Mouse (Mus musculus) heart, postnatal 4 days (tissue): Measurements from ENCODE around the gene Fam129c. TPM values are rescaled to one million over a fixed set of nuclear protein-coding genes. Genes with fewer than 3 reads are reported as not detected.

Experiments
- DNase-seq: peaks from one replicate; pipeline ENCODE4 v3.0.0; 2021
- total RNA-seq, 2 experiments: library from RNA; stranded (reverse); gene quantifications; 2 replicates each; pipeline ENCODE4 v1.2.3; 2021

Fam129c gene
- total RNA-seq, 2 experiments from 2014 or later = 1.3 to 2.3 TPM

DNA sequence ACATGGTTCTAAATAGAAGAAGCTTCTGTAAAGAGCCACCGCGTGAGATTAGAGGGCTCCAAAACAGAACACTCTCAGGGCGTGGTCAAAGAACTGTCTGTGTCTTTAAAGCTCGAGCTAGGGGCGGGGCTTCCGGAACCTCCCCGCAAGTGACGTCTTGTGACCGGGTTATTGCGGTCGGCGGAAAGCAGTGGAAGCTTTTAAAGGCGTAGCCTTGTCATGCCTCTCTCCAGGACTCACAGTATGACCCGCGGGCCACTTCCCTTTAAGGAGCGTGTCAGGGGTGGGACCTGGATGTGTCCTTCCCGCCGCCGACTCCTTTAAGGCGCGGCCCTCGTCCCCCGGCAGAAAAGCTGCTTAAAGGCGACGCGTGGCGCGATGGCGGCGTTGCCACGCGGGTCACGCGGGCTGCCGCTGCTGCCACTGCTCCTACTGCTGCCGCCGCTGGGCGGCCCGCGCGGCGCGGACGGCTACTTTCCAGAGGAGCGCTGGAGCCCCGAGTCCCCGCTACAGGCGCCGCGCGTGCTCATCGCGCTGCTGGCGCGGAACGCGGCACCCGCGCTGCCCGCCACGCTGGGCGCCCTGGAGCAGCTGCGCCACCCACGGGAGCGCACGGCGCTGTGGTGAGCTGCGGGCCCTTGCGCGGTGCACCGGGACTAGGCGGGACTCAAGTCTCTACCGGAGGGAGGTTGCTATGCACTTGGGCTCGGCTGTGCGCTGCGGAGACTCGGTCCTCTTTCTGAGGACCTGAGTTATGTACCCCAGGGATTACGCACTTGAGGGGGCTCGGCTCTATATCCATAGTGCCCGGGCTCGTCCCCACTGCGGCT, 13.6 kb downstream of the Fam129c start, which contains the start of gene Colgalt1:
Gene Colgalt1, plus strand, starts transcription at position 177 of the 830 bp plus-strand sequence.
- DNase-seq = peak; percentile 96

DNA sequence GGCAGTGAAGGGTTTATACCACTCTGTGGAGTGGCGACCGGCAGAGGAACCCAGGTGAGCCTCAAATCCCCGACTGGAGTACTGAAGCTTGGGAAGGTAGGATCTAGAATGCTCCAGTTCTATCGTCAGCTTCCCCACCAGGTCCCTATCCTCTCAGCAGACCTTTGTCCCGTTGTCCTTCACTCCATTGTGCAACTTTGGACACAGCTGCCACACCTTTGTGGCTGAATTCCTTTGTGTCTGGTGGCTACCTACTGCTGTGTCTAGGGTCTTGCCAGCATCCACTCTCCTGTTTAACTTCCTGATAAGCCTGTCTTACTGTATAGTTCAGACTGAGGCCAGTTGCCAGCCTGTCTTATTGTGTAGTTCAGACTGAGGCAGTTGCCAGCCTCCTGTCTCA, 14.7 kb downstream of the Fam129c start:
- no peak for DNase-seq

DNA sequence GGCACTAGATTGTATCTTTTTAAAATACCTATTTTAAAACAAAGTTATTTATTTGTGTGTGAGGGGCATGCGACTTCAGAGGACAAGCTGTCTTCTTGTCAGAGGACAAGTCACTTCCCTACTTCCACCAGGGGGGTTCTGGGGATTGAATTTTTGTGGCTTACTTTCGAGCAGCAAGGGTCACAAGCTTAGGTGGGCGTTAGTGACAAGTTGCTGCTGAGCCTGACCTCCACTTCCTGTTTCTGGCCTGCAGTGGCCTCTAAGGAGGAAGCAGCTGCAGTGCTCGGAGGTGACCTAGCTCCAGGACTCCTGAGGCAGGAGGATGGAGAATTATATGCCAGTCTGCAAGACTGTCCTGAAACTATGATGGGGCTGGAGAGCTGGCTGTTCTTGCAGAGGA, 16.0 kb downstream of the Fam129c start:
- no peak for DNase-seq

DNA sequence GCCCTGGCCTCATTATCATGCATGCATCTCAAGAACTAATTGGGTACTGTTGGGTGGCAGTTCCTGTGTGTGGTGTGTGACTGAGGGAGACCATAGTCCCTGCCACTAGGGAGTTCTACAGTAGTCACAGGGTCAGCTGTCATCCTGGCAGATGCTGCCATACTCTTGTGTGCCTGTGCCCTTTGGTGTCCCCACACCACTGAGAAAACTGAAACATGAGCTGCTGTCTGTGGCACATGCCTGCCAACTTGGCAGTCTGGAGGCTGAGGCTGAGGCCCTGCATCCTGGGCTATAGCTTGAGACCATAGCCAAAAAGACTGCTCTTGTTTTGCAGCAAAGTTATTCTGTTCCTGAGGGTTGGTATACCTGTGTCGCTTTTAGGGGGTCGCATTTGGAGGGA, 22.3 kb downstream of the Fam129c start:
- no peak for DNase-seq

- DNase-seq = no peak
Observed at GRCm38 (mm10) chr8:71625088-71625487, 27.6 kb downstream of the Fam129c start.

- DNase-seq = no peak
Observed at GRCm38 (mm10) chr8:71626753-71627152, 29.3 kb downstream of the Fam129c start.

- peak; percentile 34 for DNase-seq
Observed at GRCm38 (mm10) chr8:71627265-71628099, 30.0 kb downstream of the Fam129c start.

DNA sequence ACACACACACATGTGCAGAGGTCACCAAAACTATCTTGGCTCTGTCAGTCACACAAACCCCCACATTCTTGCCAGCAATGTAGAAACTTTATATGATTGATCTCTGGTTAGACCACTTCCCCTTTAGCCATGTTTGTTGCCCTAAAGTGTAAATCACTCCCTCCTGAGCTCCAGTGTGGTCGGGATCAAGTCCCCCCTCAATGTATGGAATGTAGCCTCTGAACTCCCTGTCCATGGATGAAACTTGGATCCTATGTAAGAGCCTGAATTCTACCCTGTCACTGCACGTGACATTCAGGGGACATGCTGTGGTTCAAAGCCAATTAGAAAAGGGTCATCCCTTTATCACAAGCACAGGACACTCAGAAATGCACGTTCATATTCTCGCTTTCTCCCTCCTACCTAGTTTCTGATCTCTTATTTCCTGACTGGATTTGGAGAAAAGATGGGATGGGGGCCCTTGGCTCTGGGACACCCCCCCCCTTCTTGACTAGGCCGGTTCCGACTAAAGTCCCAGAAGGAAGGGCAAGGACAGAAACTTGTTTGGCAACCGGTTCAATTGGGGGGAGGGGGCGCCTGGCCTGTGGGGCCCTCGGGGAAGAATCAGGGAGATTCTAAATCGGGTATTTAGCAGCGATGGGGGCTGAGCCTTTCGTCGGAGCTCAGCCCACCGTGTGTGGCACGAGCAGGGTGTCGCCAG, 31.1 kb downstream of the Fam129c start:
- no peak for DNase-seq

DNA sequence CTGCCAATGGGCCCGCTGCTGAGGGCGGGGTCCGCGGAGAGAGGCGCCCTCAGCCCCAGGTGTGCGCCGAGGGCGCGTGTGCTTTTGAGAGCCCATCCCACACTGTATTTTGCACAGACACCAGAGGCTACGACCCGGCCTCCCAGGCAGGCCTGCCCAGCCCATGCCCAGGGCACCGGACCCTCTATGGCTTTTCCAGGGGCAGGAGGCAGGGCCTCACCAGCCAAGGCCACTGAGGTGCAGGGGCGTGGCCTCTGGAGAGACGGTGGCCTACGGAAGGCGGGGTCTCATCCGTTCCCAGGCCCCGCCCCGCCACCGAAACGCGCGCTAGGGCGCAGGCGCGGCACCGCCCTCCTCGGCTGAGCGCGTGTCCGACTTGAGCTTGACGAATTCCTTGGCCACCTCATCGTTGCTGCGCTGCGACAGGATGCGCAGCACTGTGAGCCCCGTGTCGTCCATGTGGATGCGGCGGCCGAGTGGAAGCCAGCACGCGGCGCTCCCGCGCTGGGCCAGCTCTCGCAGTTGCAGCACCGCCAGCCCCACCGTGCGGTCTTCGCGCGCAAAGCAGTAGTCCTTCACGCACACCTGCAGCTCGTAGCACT, 31.7 kb downstream of the Fam129c start:
- DNase-seq = peak; percentile 94

DNA sequence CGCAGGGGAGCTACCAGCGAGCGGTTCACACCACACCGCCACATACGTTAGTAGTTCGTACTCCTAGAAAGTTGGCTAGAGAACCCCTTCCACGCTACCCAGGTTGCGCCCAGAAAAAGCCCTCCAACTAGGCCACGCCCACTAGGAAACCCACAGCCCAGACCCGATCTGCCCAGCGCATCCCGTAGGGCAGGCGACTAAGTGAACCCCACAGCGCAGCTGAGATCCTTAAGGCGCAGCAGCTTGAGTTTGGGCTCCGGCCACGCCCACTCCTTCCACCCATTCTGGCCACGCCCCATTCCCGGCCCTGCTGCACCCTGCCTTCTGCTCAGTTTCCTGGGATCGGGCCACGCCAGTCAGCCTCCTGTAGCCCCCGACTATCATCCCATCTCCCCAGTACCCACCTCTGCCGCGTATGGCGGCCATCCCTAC, 32.3 kb downstream of the Fam129c start:
- DNase-seq = peak; percentile 50

- DNase-seq = no peak
Observed at GRCm38 (mm10) chr8:71630761-71631160, 33.3 kb downstream of the Fam129c start.

DNA sequence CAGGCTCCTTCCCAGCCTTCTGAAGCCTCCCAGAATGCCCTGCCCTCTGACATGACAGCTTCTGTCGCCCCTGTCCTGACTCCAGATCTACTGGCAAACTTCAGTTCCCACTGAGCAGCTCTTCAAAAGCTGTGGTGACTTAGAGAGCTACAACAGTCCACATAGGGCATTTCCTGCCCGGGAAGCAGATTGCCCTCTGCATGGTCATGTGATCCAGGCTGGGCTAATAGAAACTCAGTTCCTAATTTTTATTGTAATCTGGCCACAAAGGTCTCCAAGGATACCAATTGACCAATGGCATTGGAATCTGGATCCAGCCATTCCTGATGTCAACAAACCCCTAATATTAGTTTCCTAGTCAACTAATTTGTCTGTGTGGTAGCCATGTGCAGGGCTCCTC, 34.4 kb downstream of the Fam129c start:
- DNase-seq = no peak

- DNase-seq = peak; percentile 66
Observed at GRCm38 (mm10) chr8:71633164-71633563, 35.7 kb downstream of the Fam129c start.

DNA sequence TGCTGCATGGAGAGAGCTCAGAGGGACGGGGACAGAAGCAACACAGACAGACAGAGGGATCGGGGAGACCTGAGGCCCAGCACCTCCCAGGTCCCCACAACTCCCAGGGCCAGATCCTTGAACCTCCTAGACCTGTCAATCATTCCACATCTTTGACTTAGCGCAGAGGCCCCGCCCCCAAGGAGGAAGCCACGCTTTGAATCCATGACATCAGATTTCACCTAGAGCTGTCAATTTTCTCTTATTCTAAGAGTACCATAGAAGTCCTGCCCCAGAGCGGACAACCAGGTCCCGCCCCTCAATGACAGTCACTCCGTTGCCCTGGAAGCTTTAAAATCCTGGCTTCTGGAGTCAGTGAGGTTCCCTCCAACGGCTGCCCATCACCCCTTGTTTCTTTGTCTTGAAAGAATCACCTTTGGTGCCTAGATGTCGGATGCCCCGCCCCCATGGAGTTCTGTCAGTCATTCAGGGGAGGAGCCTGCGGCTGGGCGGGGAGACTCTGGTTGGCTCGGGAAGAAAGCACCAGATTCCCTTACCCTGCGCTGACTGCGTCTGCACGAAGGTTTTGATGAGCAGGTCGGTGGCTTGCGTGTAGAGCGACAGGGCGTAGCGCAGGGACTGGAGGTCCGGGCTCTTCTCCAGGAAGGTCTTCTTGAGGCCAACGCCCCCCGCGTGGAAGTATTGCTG, 36.7 kb downstream of the Fam129c start:
- DNase-seq = peak; percentile 52

DNA sequence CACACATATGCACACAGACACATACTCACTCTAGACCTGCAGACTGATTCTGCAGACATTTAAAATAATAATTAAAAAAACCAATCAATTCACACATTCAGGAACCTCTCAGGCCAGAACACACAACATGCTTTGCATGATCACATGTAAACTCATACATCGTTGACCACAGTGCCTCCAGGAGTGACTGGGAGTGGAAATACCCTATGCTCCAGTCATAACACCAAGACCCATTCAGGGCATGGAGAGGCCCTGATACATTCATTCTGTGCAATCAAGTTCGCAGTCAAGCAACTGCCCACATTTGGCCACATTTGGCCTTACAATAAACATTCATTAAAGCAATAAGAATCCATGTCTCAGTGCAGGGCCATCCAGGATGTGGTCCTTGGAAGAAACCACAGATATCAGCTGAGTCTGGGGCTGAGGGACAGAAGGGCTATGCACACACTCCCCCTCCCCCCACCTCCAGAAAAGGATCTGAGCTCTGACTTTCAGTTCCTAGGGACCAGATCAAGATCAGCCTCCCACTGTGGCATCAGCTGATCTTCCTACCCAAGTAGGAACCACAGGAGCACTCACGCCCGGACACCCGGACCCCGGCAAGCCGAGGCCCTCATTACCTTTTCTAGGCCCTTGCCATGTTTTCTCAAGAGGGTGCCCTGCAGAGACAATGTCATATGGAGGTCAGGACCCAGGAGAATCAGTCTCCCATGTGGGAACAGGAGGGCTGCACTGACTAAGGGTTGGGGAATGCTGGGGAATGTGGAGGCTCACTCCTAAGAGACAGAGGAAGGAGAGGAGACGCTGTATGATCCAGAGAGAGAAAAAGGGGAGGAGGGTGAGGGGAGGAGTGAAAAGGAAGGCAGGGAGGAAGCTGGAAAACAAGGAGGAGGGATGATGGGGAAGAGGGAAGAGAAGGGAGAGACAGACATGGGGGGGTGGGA, 40.0 kb downstream of the Fam129c start:
- DNase-seq = no peak

- DNase-seq = no peak
Observed at GRCm38 (mm10) chr8:71638321-71638720, 40.9 kb downstream of the Fam129c start.

- no peak for DNase-seq
Observed at GRCm38 (mm10) chr8:71639318-71639717, 41.9 kb downstream of the Fam129c start.

GRCm38 (mm10) chr8:71645510-71645909, 48.1 kb downstream of the Fam129c start:
- no peak for DNase-seq

GRCm38 (mm10) chr8:71654600-71654999, 57.2 kb downstream of the Fam129c start:
- DNase-seq = no peak
